27 mouse cellular contexts compared by ENCODE assay signal in the genomic region with DNA sequence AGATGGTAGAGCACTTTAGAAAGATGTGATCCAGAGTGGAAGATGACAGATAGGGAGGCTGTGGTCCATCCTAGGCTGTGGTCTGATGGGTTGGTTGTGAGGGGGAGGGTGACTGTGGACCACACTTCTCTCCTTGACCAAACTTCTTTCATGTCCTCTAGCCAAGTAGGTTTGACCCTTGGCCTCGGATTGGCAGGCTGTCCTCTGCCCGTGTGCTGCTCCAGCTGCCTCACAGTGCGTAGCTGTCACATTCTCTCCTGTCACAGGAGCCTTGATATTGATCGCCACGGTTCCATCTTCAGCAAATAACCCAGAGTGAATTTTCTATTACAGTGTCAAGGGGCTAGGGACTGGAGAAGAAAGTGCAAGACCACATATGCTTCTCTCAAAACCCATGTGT.
"Had no signal": no experiment of that assay in that cellular context is flagged by ENCODE, and none has a peak within 500 bp of the region (broad histone marks: within the 10 kb centered on the region; RNA-seq: fewer than 3 reads in every experiment).

No protein-coding gene starts in this region.

- H3K4me2 ChIP-seq: heart, embryonic 11.5 days; heart, embryonic 13.5 days; heart, embryonic 15.5 days; hindbrain, embryonic 12.5 days; hindbrain, embryonic 14.5 days; kidney, embryonic 15.5 days; limb, embryonic 13.5 days; limb, embryonic 15.5 days; liver, embryonic 12.5 days had no signal

- H3K9me3 ChIP-seq: heart, embryonic 15.5 days; limb, embryonic 15.5 days had no signal

- H3K27ac ChIP-seq: heart, adult 2 months; heart, embryonic 13.5 days; heart, embryonic 15.5 days; hindbrain, embryonic 12.5 days; hindbrain, embryonic 14.5 days; kidney, embryonic 15.5 days; kidney, postnatal 0 days; left cerebral cortex, adult 2 months; limb, embryonic 13.5 days; limb, embryonic 15.5 days; liver, embryonic 12.5 days; liver, embryonic 14.5 days had no signal

- H3K36me3 ChIP-seq: heart, embryonic 13.5 days; heart, embryonic 15.5 days; hindbrain, embryonic 12.5 days; kidney, embryonic 15.5 days; limb, embryonic 13.5 days; limb, embryonic 15.5 days; liver, embryonic 12.5 days had no signal

- ATAC-seq: hindbrain, embryonic 16.5 days; intestine, embryonic 16.5 days; liver, embryonic 12.5 days had no signal

- H3K4me3 ChIP-seq: heart, adult 2 months; heart, embryonic 13.5 days; heart, embryonic 15.5 days; hindbrain, embryonic 12.5 days; kidney, embryonic 15.5 days; left cerebral cortex, adult 2 months; limb, embryonic 13.5 days; limb, embryonic 15.5 days; liver, embryonic 12.5 days had no signal

- H3K27me3 ChIP-seq: heart, embryonic 15.5 days; hindbrain, embryonic 12.5 days; kidney, embryonic 15.5 days; limb, embryonic 13.5 days; limb, embryonic 15.5 days; liver, embryonic 12.5 days had no signal

- H3K9ac ChIP-seq: heart, embryonic 13.5 days; heart, embryonic 15.5 days; hindbrain, embryonic 12.5 days; hindbrain, embryonic 14.5 days; kidney, embryonic 15.5 days; limb, embryonic 13.5 days; limb, embryonic 15.5 days; liver, embryonic 12.5 days; liver, embryonic 14.5 days had no signal

- H3K4me1 ChIP-seq: heart, embryonic 15.5 days; kidney, embryonic 15.5 days; limb, embryonic 13.5 days; limb, embryonic 15.5 days; liver, embryonic 12.5 days had no signal

- DNase-seq: gastrocnemius, postnatal 14 days; gastrocnemius, postnatal 36 days; heart, adult 11 months; heart, adult 2 months; heart, postnatal 14 days; heart, postnatal 36 days; kidney, adult 11 months; kidney, adult 2 months; kidney, adult 9 months; kidney, postnatal 14 days; kidney, postnatal 36 days; layer of hippocampus, adult 9-11 months; layer of hippocampus, postnatal 36 days had no signal
